Mouse (Mus musculus) ES-E14 (cell line): Measurements from ENCODE around the gene E030018B13Rik.

ENCODE experiments used
- MAFK ChIP-seq: IDR thresholded peaks from 2 replicates; pipeline ENCODE4 v1.6.1; 2014; ENCODE audit warnings: mild to moderate bottlenecking, low read depth, low read length, inconsistent platforms; ENCODE audit not compliant: insufficient read depth
- ZC3H11A ChIP-seq: IDR thresholded peaks from 2 replicates; pipeline ENCODE4 v1.6.1; 2012; ENCODE audit warnings: low read depth, mild to moderate bottlenecking, inconsistent platforms, low read length, borderline replicate concordance
- ZNF384 ChIP-seq: IDR thresholded peaks from 2 replicates; pipeline ENCODE4 v1.6.1; 2012; ENCODE audit warnings: low read depth, low read length, inconsistent platforms

DNA sequence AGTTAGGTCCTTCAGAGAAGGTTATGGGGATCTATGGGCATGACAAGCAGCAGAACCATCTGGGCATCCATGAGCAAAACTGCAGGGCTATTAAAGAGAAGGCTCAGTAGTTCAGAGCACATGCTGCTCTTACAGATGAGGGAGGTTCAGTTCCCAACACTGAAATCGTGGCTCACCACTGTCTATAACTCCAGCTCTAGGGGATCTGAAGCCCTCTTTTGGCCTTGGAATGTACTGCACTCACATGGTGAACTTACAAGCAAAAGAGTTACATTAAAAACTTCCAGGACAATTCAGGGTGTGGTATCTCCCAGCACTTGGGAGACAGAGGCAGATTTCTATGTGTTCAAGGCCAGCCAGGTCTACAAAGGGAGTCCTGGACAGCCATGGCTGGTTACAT is 6.3 kb downstream of the E030018B13Rik start:
- TF ChIP-seq MAFK (no peak), ZC3H11A (no peak), ZNF384 (no peak)
